In the genomic region with DNA sequence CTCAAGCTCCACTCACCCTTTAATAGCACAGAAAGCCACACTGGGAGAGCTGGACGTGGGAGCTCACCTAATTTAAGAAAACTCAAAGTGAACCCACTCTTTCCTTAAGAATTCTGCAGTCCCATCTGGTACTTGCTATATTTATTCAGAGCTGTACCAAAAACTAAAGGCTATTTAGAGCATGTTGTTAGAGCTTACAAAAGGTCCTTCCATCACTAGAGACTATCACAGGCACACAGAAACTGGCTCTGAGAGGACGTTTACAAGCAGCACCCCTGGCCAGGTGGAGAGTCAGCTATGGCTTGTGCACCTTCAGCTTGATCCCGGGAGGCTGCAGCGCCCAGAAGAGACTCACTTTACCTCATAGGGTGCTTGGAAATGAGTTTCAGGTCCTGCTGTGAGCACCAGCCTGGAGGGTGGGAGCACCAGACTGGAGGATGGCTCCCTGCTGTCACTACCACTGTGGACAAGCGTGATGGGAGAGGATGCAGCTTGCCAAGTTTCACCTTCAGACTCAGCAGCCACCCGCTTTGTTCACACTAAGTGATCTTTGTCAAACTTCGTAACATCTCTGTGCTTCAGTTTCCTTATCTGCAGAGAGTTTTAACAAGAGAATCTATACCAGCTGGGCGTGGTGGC, we compare ENCODE assay signal across 24 mouse cellular contexts. TPM values are rescaled to one million over a fixed set of nuclear protein-coding genes. Genes with fewer than 3 reads are reported as not detected.
DNase-seq lines count a peak whose midpoint lies in the region; ATAC-seq and TF ChIP-seq lines count a peak whose summit lies in the region.
"Had no signal": no experiment of that assay in that cellular context is flagged by ENCODE, and none has a peak within 500 bp of the region (broad histone marks: within the 10 kb centered on the region; RNA-seq: fewer than 3 reads in every experiment).

No protein-coding gene starts in this region.

- no peak for TF ChIP-seq POLR2A in kidney, adult 2 months (IDR thresholded peaks at IDR 0.05; ENCODE audit: low read depth, low read length)

- peaks cover 26% of the 10 kb centered on the region for H3K4me1 ChIP-seq in G1E (ENCODE audit: insufficient read depth, low read depth, low read length)
- H3K4me1 ChIP-seq in kidney, adult 2 months (ENCODE audit: control insufficient read depth, insufficient read depth, low read length), result peaks cover 4% of the 10 kb centered on the region; the same call in 1 of the 2 replicates
- H3K4me1 ChIP-seq: embryonic facial prominence, embryonic 15.5 days; heart, embryonic 12.5 days; intestine, embryonic 15.5 days had no signal

- WGBS in kidney, adult 2 months, result 72% methylated on average over 8 of the region's 8 CpGs

- H3K9me3 ChIP-seq in G1E (replicated peaks), result peaks cover 3% of the 10 kb centered on the region; the same call in 1 of the 2 replicates
- H3K9me3 ChIP-seq: embryonic facial prominence, embryonic 15.5 days; heart, embryonic 12.5 days; intestine, embryonic 15.5 days; kidney, embryonic 15.5 days had no signal

- no peak for DNase-seq in G1E (ENCODE audit: low spot score)
- DNase-seq in brain, adult 2 months (ENCODE audit: low read depth, low spot score), result peak; percentile 85
- peak; percentile 70 to 88 for DNase-seq in frontal cortex, postnatal 36 days (ENCODE audit: low spot score in 2 of 2)
- peak; percentile 79 to 86 for DNase-seq in left cerebral cortex, postnatal 36 days (ENCODE audit: low spot score in 2 of 2)
- DNase-seq in adrenal gland, postnatal 14 days, result no peak
- no peak for DNase-seq in kidney, adult 2 months
- DNase-seq in gastrocnemius, postnatal 36 days, result no peak
- no peak for DNase-seq in thymus, postnatal 4 days
- DNase-seq: adrenal gland, adult 2 months; cerebellum, adult 11 months; cerebellum, postnatal 14 days; embryo, embryonic 11 days; lung, adult 18-20 months; lung, postnatal 36 days; thymus, adult 18-20 months had no signal

- no peak overlapping the region for H3K27ac ChIP-seq in kidney, adult 2 months (ENCODE audit: insufficient read depth, low read depth, low read length)
- H3K27ac ChIP-seq: embryonic facial prominence, embryonic 15.5 days; hindbrain, embryonic 14.5 days; intestine, embryonic 15.5 days; kidney, embryonic 15.5 days had no signal

- TF ChIP-seq CTCF in G1E (IDR thresholded peaks at IDR 0.05; ENCODE audit: low read depth, low read length), result no peak; the same call in 1 of the 2 replicates
- no peak for TF ChIP-seq CTCF in kidney, adult 2 months (conservative IDR thresholded peaks at IDR 0.05; ENCODE audit: insufficient read depth, insufficient read length, low read depth, low read length)

- intact Hi-C loops in left cerebral cortex, postnatal 36 days (cut with DNase I), result loop anchor here (10.0 kb wide), 1 partner anchor 363 kb away; a partner anchor contains a TSS
- intact Hi-C loops in gastrocnemius, postnatal 36 days (cut with DNase I), result no loop called here

- peaks cover under 1% of the 10 kb centered on the region for H3K36me3 ChIP-seq in G1E (replicated peaks)
- no peaks in the 10 kb centered on the region for H3K36me3 ChIP-seq in kidney, adult 2 months (ENCODE audit: control insufficient read depth, insufficient read depth, low read length)
- H3K36me3 ChIP-seq: embryonic facial prominence, embryonic 15.5 days; heart, embryonic 12.5 days; intestine, embryonic 15.5 days; kidney, embryonic 15.5 days had no signal

- ATAC-seq in G1E (ENCODE audit: extremely low read depth, insufficient number of reproducible peaks, low FRiP score, poor library complexity, severe bottlenecking), result no peak
- ATAC-seq: intestine, embryonic 15.5 days; midbrain, embryonic 16.5 days had no signal

- peaks cover 53% of the 10 kb centered on the region for H3K27me3 ChIP-seq in G1E (ENCODE audit: insufficient read depth, low read length)
- H3K27me3 ChIP-seq in kidney, adult 2 months (replicated peaks; ENCODE audit: control insufficient read depth, insufficient read depth, low read length), result no peaks in the 10 kb centered on the region
- H3K27me3 ChIP-seq: embryonic facial prominence, embryonic 15.5 days; heart, embryonic 12.5 days; intestine, embryonic 15.5 days had no signal

- 0 out of 2 replicates have a peak overlapping the region, but pooled peaks have one; percentile 2 for H3K4me3 ChIP-seq in G1E (ENCODE audit: low read depth, low read length)
- no peak overlapping the region for H3K4me3 ChIP-seq in kidney, adult 2 months (ENCODE audit: insufficient read depth, low read depth, low read length)
- H3K4me3 ChIP-seq: embryonic facial prominence, embryonic 15.5 days; heart, embryonic 12.5 days; intestine, embryonic 15.5 days; kidney, embryonic 15.5 days had no signal

RNA-seq across cellular contexts. Expression of a gene that starts 10.1 kb away (rescaled TPM):
- total RNA-seq in G1E (2014; fragmentation: Nextera tagmentation) (512 and 637 TPM in 2 replicates), G1E (2017) (260 and 285 TPM in 2 replicates)
- 107 and 121 TPM in 2 replicates for polyA plus RNA-seq in G1E (2012)
- 100 to 1,000 TPM; 273 to 278 TPM for total RNA-seq in left cerebral cortex, postnatal 36 days (2021)
- total RNA-seq in adrenal gland, postnatal 14 days (2021), result 334 and 370 TPM in 2 replicates
- 90.3 and 91.1 TPM in 2 replicates for polyA plus RNA-seq in kidney, adult 2 months (2012; rRNA removed)
- 100 to 1,000 TPM; 123 to 146 TPM for total RNA-seq in gastrocnemius, postnatal 36 days (2021)

RNA-seq across cellular contexts. Expression of a gene that starts 42.1 kb away (rescaled TPM):
- not detected in 2 replicates for total RNA-seq in G1E (2014; fragmentation: Nextera tagmentation)
- total RNA-seq in G1E (2017), result 0.11 TPM in 1 of 2 replicates, not detected in the other
- not detected in 2 replicates for polyA plus RNA-seq in G1E (2012)
- total RNA-seq in left cerebral cortex, postnatal 36 days (2021), result 1 to 10 TPM; 4.0 to 4.5 TPM
- 0.60 TPM in 1 of 2 replicates, not detected in the other for total RNA-seq in adrenal gland, postnatal 14 days (2021)
- 2.8 and 4.3 TPM in 2 replicates for polyA plus RNA-seq in kidney, adult 2 months (2012; rRNA removed)
- total RNA-seq in gastrocnemius, postnatal 36 days (2021), result under 1 TPM; 0.69 to 0.84 TPM
- total RNA-seq: granulocyte monocyte progenitor cell, adult 5-6 weeks; megakaryocyte-erythroid progenitor cell, adult 5-6 weeks; neutrophil, adult 5-6 weeks had no signal

RNA-seq across cellular contexts. Expression of a gene that starts 46.6 kb away (rescaled TPM):
- 223 and 248 TPM in 2 replicates for total RNA-seq in G1E (2014; fragmentation: Nextera tagmentation)
- total RNA-seq in G1E (2017), result 142 and 145 TPM in 2 replicates
- 21.3 and 23.3 TPM in 2 replicates for polyA plus RNA-seq in G1E (2012)
- 100 to 1,000 TPM in 1 of 2 experiments, 10 to 100 TPM in 1; 97.1 to 114 TPM for total RNA-seq in left cerebral cortex, postnatal 36 days (2021)
- total RNA-seq in adrenal gland, postnatal 14 days (2021), result 98.3 and 98.5 TPM in 2 replicates
- polyA plus RNA-seq in kidney, adult 2 months (2012; rRNA removed), result 33.7 and 37.4 TPM in 2 replicates
- total RNA-seq in gastrocnemius, postnatal 36 days (2021), result 10 to 100 TPM; 49.6 to 51.3 TPM

Comparison
In these comparisons a context has a peak if more than half of its experiments do, and no peak if none do; other contexts are left out.
1. DNase-seq: peak in brain, adult 2 months (single experiment), frontal cortex, postnatal 36 days (2 of 2) and left cerebral cortex, postnatal 36 days (2 of 2); none in G1E (single experiment), adrenal gland, postnatal 14 days (single experiment), kidney, adult 2 months (single experiment), gastrocnemius, postnatal 36 days (0 of 2) and thymus, postnatal 4 days (single experiment).